Mouse (Mus musculus): ENCODE data around the gene Fam205a3. TPM values are rescaled to one million over a fixed set of nuclear protein-coding genes. Genes with fewer than 3 reads are reported as not detected.
"Not testable (repeated sequence)": the region's sequence is repeated elsewhere in the genome, so short reads cannot be mapped to it uniquely, and the experiment has no call there.

Fam205a3 gene
- 0.09 TPM in 1 of 2 replicates, not detected in the other for polyA plus RNA-seq (2012; rRNA removed)
- polyA plus RNA-seq (2014; fragmentation: Nextera tagmentation; extraction: Ambion mirVana), result not detected in 2 replicates

GRCm38 (mm10) chr4:42318034-42318433 lies at the start of gene Fam205a3:
Fam205a3 (plus strand) TSS chr4:42318334.
- not testable (repeated sequence) for ATAC-seq (ENCODE audit: low FRiP score, low read depth); H3K4me2 ChIP-seq (replicated peaks; ENCODE audit: low read depth, low read length, severe bottlenecking); H3K9ac ChIP-seq (ENCODE audit: low read depth, low read length, severe bottlenecking); H3K36me3 ChIP-seq (ENCODE audit: control insufficient read depth, insufficient read depth, low read length); H3K4me1 ChIP-seq (ENCODE audit: control insufficient read depth, insufficient read depth, low read length); H3K4me3 ChIP-seq (replicated peaks; ENCODE audit: low read length); DNase-seq (ENCODE audit: low spot score); H3K27ac ChIP-seq (replicated peaks; ENCODE audit: low read depth, low read length); H3K27me3 ChIP-seq (ENCODE audit: control insufficient read depth, insufficient read depth, low read length); H3K9me3 ChIP-seq (ENCODE audit: control insufficient read depth, low read length)
- no CpG with 5 or more reads among the region's 1 CpGs for WGBS

- H3K4me1 ChIP-seq (ENCODE audit: control insufficient read depth, insufficient read depth, low read length); H3K9me3 ChIP-seq (ENCODE audit: control insufficient read depth, low read length); H3K27ac ChIP-seq (replicated peaks; ENCODE audit: low read depth, low read length); H3K4me2 ChIP-seq (replicated peaks; ENCODE audit: low read depth, low read length, severe bottlenecking); ATAC-seq (ENCODE audit: low FRiP score, low read depth); H3K9ac ChIP-seq (ENCODE audit: low read depth, low read length, severe bottlenecking); H3K27me3 ChIP-seq (ENCODE audit: control insufficient read depth, insufficient read depth, low read length); H3K4me3 ChIP-seq (replicated peaks; ENCODE audit: low read length); H3K36me3 ChIP-seq (ENCODE audit: control insufficient read depth, insufficient read depth, low read length); DNase-seq (ENCODE audit: low spot score): not testable (repeated sequence)
- no CpG with 5 or more reads among the region's 18 CpGs for whole genome bisulfite sequencing
These were observed 24.2 kb upstream of the Fam205a3 start, which contains the start of gene Gm21953 for GRCm38 (mm10) chr4:42293967-42294366. Gm21953 (plus strand) TSS chr4:42294267.

Other genes starting within 250 kb of the Fam205a3 start
- gene Gm3893, start 227.1 kb upstream of the Fam205a3 start, polyA plus RNA-seq (2012; rRNA removed), result not detected in 2 replicates
- not detected in 2 replicates for gene Gm3893, start 227.1 kb upstream of the Fam205a3 start, polyA plus RNA-seq (2014; fragmentation: Nextera tagmentation; extraction: Ambion mirVana)
- not detected in 2 replicates for gene Gm13304, start 203.5 kb upstream of the Fam205a3 start, polyA plus RNA-seq (2012; rRNA removed)
- gene Gm13304, start 203.5 kb upstream of the Fam205a3 start, polyA plus RNA-seq (2014; fragmentation: Nextera tagmentation; extraction: Ambion mirVana), result 5.9 TPM in 1 of 2 replicates, not detected in the other
- 0.30 and 0.42 TPM in 2 replicates for gene Gm13306, start 164.9 kb upstream of the Fam205a3 start, polyA plus RNA-seq (2012; rRNA removed)
- gene Gm13306, start 164.9 kb upstream of the Fam205a3 start, polyA plus RNA-seq (2014; fragmentation: Nextera tagmentation; extraction: Ambion mirVana), result 0.64 TPM in 1 of 2 replicates, not detected in the other
- gene Gm13305, start 149.7 kb upstream of the Fam205a3 start, polyA plus RNA-seq (2012; rRNA removed), result 0.10 and 0.20 TPM in 2 replicates
- 0.89 TPM in 1 of 2 replicates, not detected in the other for gene Gm13305, start 149.7 kb upstream of the Fam205a3 start, polyA plus RNA-seq (2014; fragmentation: Nextera tagmentation; extraction: Ambion mirVana)
- not detected in 2 replicates for gene Gm10600, start 77.7 kb upstream of the Fam205a3 start, polyA plus RNA-seq (2012; rRNA removed)
- gene Gm10600, start 77.7 kb upstream of the Fam205a3 start, polyA plus RNA-seq (2014; fragmentation: Nextera tagmentation; extraction: Ambion mirVana), result not detected in 2 replicates
- 0.57 TPM in 1 of 2 replicates, not detected in the other for gene Ccl21b, start 62.6 kb upstream of the Fam205a3 start, polyA plus RNA-seq (2012; rRNA removed)
- gene Ccl21b, start 62.6 kb upstream of the Fam205a3 start, polyA plus RNA-seq (2014; fragmentation: Nextera tagmentation; extraction: Ambion mirVana), result 1.4 TPM in 1 of 2 replicates, not detected in the other
- gene Gm21953, start 24.1 kb upstream of the Fam205a3 start, polyA plus RNA-seq (2012; rRNA removed), result not detected in 2 replicates
- not detected in 2 replicates for gene Gm21953, start 24.1 kb upstream of the Fam205a3 start, polyA plus RNA-seq (2014; fragmentation: Nextera tagmentation; extraction: Ambion mirVana)
- gene Gm21586, start 121.0 kb downstream of the Fam205a3 start, polyA plus RNA-seq (2012; rRNA removed), result not detected in 2 replicates
- gene Gm21586, start 121.0 kb downstream of the Fam205a3 start, polyA plus RNA-seq (2014; fragmentation: Nextera tagmentation; extraction: Ambion mirVana), result not detected in 2 replicates
- 0.35 and 0.43 TPM in 2 replicates for gene Gm2163, start 148.4 kb downstream of the Fam205a3 start, polyA plus RNA-seq (2012; rRNA removed)
- 0.15 and 0.18 TPM in 2 replicates for gene Gm2163, start 148.4 kb downstream of the Fam205a3 start, polyA plus RNA-seq (2014; fragmentation: Nextera tagmentation; extraction: Ambion mirVana)
- gene Fam205a2, start 209.8 kb downstream of the Fam205a3 start, polyA plus RNA-seq (2012; rRNA removed), result 0.09 TPM in 1 of 2 replicates, not detected in the other
- gene Fam205a2, start 209.8 kb downstream of the Fam205a3 start, polyA plus RNA-seq (2014; fragmentation: Nextera tagmentation; extraction: Ambion mirVana), result not detected in 2 replicates

All from limb, embryonic 14.5 days (tissue).